Mouse (Mus musculus): Measurements from ENCODE around the gene Prm3.
"Not testable (repeated sequence)": the region's sequence is repeated elsewhere in the genome, so short reads cannot be mapped to it uniquely, and the experiment has no call there.

Prm3 gene

GRCm38 (mm10) chr16:10790702-10791101 lies at the start of gene Prm3:
TSS of gene Prm3 (minus strand) at chr16:10790914.
- DNase-seq (ENCODE audit: low spot score in 2 of 2) = no peak

DNA sequence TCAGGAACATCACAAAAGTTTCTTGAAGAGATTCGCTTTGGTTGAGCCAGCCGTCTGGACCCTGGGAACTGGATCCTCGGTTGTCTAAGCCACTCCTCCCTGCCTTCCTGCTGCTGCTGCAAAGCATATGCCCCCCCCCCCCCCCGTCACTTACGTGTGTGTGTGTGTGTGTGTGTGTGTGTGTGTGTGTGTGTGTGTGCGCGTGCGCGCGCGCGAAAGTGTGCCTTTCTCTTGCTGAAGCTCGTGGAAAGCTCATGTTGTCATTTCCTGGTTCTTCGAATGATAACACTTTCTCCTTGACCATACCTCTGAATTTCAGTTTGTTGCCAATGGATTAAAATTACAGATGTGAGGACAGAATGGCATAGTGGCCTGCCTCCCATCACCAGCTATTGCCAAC lies 49.3 kb upstream of the Prm3 start:
- no peak for DNase-seq (ENCODE audit: low spot score in 2 of 2)

DNA sequence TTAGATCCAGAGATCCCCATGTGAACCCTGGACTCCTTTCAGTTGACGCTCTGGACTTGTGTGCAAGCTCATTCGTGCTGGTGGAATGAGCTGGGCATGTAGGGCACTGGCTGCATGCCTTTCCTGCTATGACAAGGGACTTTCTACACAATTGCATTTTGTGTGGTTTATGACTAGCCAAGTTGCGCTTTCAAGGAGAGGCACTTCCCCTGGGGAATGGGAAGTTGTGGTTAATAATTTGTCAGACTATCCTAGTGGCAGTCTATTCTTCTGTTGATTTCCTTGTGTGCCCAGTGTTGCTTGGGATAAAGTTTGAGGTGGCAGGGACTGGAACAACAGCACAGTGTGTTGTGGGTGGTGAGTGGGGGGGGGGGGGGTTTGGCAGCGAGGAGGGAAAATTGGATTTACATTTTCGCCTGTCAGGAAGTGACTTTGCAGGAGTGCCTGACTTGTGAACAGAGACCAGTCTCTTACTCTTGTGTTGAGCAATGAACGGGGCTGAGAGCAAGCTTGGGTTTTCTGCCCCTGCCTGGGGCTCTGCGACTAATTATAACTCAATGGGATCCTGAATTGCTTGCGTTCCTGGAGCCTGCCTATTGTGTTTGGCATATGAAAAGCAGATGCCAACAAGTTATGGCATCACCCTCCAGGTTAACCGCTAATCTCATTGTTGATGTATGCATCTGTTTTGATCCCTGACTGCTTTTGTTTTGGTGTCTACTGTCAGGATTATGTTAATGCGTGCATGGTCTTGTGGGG lies 48.0 kb upstream of the Prm3 start:
- DNase-seq (ENCODE audit: low spot score in 2 of 2) = no peak

DNA sequence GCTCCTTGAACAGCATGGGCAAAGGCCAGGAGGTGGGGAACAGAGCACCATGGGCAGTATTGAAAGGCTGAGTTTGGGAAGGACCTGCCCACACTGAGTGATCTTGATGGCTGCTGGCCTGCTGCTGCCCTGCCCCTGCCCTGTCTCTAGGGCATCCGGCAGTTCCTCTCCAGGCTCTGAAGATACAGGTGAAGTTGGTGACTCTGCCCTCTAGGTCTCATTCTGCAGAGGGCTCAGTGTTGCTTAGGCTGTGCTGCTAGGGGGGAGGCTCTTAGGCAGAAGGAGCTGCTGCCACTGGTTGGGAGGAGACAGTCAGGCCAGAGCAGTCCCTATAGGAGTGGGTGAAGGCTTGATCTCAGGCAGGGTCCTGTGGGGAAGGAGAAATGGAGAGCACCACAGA lies 47.2 kb upstream of the Prm3 start:
- DNase-seq (ENCODE audit: low spot score in 2 of 2) = no peak

GRCm38 (mm10) chr16:10837250-10837649 lies 46.5 kb upstream of the Prm3 start:
- DNase-seq (ENCODE audit: low spot score in 2 of 2) = no peak

- no peak for DNase-seq (ENCODE audit: low spot score in 2 of 2)
Measured at GRCm38 (mm10) chr16:10836388-10836787, 45.7 kb upstream of the Prm3 start.

- DNase-seq (ENCODE audit: low spot score in 2 of 2) = peak; percentile 81 to 85
Measured at GRCm38 (mm10) chr16:10834911-10835587, 44.3 kb upstream of the Prm3 start, which contains the start of gene Rmi2. TSS of gene Rmi2 (plus strand) at chr16:10835059.

DNA sequence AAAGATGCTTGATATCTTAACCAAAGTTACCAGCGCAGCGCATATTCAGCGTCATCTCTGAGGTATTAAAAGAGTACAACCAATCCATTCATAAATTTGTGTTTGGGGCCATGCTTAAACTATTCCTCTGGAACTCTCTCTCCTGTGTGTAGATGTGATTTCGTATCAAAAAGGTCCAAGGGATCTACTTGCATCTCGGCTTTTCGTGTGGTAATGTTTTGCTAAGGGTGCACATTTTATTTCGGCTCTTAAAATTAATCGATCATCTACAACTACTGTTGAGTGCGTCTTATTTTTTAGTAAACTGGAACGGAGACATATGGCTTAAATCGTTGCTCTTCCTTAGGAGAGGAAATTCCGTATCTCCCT lies 43.8 kb upstream of the Prm3 start:
- DNase-seq (ENCODE audit: low spot score in 2 of 2) = no peak

- no peak for DNase-seq (ENCODE audit: low spot score in 2 of 2)
Measured at GRCm38 (mm10) chr16:10828461-10828805, 37.7 kb upstream of the Prm3 start.

DNA sequence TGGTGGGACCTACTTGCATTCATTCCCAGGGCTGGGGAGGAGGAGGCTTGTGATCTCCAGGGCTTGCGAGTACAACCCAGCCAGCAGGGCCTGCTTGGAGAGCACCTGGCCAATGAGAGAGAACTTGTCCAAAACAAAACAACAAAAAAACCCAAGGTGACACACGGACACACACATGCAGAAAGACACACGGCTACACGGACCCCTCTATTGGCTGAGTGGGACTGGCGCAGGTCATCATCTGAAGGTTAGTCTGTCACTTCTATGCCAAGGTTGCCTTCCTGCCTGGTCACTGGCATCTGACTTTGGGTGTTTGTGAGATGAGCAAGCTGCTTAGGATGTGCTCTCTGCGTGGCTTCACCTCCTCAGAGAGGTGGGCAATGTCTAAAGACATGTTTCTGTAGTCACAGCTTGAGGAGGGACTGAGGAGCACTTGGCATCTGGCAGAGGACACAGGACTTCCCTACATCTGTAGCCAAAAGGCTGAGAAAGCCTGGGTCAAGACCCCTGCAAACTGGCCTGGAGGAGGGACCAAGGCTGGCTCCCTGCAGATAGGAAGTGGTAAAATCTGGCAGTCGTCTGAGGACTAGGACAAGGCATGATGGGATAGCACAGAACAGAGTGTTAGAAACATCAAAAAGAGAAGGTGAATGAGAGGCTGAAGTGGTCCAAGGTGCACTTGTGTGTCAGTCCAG lies 37.2 kb upstream of the Prm3 start:
- DNase-seq (ENCODE audit: low spot score in 2 of 2) = no peak

DNA sequence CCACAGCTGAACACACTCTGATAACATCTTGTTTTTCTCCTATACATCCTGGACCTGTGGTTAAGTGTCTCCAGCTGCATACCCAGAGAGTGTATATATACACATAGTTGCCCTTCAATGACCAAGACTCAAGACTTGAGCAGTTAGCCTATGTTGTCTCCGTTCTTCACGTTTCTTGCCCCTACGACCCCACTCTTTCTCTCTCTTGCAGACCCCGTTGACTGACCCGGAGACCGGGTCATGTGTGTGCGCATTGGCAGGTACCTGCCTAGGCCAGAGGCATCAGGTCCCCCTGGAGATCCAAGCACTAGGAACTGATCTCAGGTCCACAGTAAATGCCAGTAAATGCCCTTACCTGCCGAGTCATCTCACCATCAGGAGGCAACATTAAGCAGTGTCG lies 36.6 kb upstream of the Prm3 start:
- DNase-seq (ENCODE audit: low spot score in 2 of 2) = no peak

DNA sequence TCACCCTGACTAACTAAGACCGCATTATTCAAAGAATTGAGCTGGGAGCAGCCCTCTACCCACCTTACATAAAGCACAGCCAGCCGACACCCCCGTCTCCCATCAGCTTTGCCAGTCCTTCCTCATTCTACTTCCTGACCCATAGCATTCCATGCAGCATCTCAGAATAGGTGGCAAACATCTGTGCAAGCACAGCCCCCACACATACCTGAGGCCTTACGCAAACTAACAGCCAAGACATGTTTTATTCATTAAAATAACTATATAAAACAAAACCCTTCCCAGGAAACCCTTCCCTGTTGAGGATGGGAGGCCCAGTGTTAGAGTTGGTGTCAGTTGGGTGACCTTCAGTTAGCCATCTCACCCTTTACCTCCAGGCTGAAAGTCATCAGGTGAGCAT lies 35.1 kb upstream of the Prm3 start:
- no peak for DNase-seq (ENCODE audit: low spot score in 2 of 2)

DNA sequence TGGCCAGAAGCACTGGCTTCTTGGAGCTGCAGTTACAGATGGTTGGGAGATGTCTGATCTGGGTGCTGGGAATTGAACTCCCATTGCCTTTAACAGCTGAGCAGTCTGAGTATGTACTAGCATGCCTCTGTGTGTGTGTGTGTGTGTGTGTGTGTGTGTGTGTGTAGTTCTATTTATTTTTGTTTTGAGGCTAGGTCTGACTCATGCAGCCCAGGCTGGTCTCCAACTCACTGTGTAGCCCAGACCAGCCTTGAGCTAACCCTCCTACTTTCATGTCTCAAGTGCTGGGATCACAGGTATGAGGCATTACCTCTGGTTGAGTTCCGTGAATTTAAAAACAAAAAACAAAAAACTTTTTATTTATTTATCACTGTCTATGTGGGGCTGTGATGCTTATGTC lies 33.8 kb upstream of the Prm3 start:
- DNase-seq (ENCODE audit: low spot score in 2 of 2) = no peak

DNA sequence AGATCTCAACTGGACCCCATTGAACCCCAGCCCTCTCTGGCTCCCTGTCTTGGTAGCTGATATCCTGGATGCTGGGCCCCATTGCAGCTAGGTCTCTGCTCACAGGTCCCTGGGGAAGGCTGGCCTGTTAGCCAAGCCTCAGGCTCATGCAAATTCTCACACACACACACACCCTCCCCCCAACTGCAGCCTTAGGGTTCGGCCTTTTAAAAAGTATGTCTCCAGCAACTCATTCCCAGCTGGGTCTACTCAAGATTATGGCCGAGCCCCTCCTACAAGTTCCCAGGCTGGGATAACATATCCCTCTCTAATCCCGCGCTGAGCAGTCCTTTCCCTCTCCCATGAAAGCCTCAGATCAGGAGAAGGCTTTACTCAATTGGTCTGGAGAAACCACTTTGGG lies 30.7 kb upstream of the Prm3 start:
- DNase-seq (ENCODE audit: low spot score in 2 of 2) = no peak

DNA sequence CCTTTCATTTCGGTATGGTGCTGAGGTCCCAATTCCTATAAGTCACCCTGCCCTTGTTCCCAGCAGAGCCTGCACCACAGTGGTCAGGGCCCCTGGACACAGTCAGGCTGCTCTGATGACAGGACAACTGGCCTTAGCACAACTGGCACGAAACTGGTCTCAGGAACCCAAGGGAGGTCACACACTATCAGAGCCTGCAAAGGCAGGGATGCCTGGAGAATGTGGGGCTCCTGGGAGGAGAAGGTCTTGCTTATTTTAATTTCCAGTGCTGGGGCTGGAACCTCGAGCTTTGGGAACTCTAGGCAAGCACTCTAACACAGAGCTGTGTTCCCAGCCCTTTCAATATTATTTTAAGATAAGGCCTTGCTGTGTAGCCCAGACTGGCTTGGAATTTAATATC lies 29.3 kb upstream of the Prm3 start:
- DNase-seq (ENCODE audit: low spot score in 2 of 2) = no peak

DNA sequence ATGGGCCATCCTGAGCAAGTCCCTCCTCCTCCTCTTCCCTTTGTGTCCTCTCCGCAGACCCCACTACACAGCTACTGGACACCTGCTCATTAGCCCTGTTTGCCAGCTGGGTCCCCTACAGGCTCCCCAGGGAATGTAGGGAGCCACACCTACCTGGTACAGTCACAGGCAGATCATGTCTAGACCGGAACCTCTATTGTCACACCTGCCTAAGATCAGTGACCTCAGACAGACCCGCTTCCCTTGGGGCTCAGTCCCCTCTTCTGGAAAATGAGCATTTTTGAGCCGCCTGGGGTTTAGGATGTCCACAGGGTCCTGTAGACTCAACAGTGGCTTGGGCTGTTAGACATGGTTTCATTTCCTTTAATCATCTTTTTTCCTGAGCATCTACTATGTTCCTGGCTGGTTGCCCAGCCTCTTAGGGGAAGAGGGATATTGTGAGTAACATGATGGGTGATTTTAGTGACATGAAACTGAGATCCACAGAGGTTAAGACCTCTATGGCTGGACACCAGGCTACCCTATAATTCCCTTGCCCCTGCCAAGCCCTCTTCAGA lies 27.9 kb upstream of the Prm3 start:
- DNase-seq (ENCODE audit: low spot score in 2 of 2) = no peak

DNA sequence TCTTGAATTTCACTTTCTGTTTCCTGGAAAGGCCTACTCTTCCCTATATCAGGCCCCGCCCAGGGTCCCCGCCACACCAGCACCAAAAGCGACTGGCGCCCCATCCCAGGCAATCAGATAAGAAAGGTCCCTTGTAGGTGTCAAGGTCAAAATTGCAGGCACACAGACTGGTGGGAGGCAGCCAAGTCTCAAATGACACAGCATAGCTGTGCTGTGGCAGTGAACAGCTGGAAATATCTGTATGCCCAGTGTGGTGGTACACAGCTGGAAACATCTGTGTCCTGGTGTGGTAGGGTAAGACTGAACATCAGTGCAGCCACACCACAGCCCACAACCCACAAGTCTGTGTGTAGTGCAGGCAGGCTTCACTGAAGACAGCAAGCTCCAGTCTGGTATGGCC lies 24.1 kb upstream of the Prm3 start:
- no peak for DNase-seq (ENCODE audit: low spot score in 2 of 2)

DNA sequence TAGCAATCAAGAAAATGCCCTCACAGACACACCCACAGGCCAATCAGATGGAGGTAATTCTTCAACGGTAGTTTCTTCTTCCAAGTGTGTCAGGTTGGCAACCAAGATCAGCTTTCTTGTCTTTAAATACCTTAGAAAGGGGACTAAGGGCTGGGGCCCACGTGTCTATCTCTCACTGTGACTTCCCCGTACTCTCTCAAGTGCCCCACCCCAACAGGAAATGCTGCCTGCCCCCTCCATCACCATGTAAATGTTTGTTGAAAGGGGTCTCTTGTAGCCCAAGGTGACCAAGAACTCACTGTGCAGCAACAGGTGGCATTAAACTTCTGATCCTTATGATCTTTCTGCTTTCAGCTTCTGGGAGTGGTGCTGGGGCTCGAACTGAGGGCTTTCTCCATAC lies 23.0 kb upstream of the Prm3 start:
- no peak for DNase-seq (ENCODE audit: low spot score in 2 of 2)

DNA sequence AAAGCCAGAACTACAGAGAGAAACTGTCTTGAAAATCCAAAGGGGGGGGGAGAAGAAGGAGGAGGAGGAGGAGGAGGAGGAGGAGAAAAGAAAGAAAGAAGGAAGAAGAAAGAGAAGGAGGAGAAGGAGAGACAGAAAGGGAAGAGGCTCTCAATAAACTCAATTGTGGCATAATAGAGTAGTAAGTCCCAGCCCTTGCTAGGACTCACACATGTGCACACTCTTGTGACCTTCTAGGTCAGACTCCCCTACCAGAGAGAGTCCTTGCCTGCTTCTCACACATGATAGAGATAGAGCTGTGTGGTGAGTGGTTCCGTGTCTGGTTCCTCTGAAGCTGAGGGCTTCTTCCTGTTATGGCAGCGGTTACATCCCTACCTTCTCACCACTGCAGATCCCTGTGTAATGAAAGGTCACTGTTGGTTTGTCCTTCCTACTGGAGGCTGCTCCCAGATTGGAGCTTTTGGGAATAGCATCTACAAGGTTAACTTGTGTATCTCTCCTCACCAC lies 22.2 kb upstream of the Prm3 start, which contains the start of gene Gm11172:
TSS of gene Gm11172 (plus strand) at position 51 of the 507 bp plus-strand sequence.
- DNase-seq (ENCODE audit: low spot score in 2 of 2) = no peak

DNA sequence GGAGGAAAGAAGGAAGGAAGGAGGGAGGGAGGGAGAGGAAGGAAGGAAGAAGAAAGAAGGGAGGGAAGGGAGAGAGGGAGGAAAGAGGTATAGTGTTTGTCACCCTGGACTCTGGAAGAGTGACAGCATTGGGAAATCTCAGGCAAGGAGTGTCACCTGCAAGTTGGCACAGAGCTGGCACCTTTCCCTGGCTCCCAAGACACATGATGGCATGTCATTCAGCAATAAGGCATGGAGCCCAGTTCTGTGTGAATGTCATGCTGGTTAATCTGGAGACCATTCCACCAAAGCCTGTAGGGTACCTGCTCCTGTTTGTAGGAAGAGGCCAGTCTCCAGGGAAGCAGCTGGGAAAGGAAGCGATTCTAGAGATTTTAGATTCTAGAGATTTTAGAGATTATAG lies 19.7 kb upstream of the Prm3 start:
- DNase-seq (ENCODE audit: low spot score in 2 of 2) = no peak

GRCm38 (mm10) chr16:10805789-10806527 lies 15.2 kb upstream of the Prm3 start, which contains the start of gene Prm1:
TSS of gene Prm1 (minus strand) at chr16:10805839.
- DNase-seq (ENCODE audit: low spot score in 2 of 2) = no peak

GRCm38 (mm10) chr16:10802420-10802819 lies 11.7 kb upstream of the Prm3 start:
- not testable (repeated sequence) for DNase-seq (ENCODE audit: low spot score in 2 of 2)

Measured in urinary bladder, postnatal 4 days (tissue).